Mouse (Mus musculus) kidney, adult 2 months (tissue): ENCODE data around the gene Kctd11.

Source experiments
- CTCF ChIP-seq: fragments of 200-500 bp; conservative IDR thresholded peaks from 2 replicates; pipeline ENCODE4 v1.5.1; 2011; ENCODE audit warnings: low read depth, mild to moderate bottlenecking, control low read depth, low read length, moderate library complexity, mixed read lengths; ENCODE audit not compliant: insufficient read depth, insufficient read length
- POLR2A ChIP-seq: fragments of 200-500 bp; IDR thresholded peaks from one replicate; pipeline ENCODE4 v1.6.1; 2011; ENCODE audit warnings: low read depth, low read length, control low read depth

DNA sequence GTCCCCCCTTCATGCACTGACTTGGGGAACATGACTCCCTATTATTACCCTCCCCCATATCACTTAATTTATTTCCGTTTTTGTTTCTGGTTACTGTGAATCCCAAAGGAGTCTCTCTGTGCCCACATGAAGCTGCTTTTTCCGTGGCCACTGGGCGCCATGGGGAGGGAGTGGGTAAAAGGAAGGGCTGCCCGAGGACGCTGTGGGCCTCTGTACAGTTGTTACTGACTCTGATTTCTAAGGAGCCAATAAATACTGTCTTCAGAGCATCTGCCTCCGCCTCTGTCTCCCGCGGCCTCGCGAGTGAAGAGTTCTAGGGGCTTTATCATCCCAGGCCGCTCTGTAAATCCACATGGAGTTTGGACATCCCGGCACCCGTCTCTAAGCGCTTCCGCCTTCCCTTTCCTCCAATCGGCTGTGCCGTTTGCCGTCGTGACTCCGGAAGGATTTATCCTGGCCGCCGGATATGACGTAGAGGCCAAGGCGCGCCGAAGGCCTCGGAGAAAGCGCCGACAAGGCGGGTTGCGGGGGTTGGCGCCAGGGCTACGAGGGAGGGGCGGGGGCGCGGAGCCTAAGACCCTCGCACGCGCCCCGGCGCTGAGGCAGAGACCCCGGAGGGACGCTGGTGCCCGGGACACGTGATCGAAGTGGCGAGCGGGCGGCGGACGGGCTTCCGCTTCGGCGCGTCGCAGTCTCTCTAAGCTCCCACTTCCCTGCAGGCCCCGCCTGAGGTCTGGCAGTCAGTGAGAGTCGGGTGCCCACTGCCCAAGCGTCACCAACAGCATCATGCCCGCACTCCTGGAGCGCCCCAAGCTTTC, 32.6 kb upstream of the Kctd11 start, which contains the start of gene Gps2:
- no peak for TF ChIP-seq CTCF
- TF ChIP-seq POLR2A, result peak; percentile 53
